Mouse (Mus musculus): ENCODE data around the gene Arl16. TPM values are rescaled to one million over a fixed set of nuclear protein-coding genes. Genes with fewer than 3 reads are reported as not detected.

Gene Arl16
- total and polyA plus RNA-seq, 2 experiments from 2014 or later = 25.1 to 48.3 TPM

- H3K27ac ChIP-seq (ENCODE audit: low read depth) = no peak overlapping the region
- no peaks in the 10 kb centered on the region for H3K27me3 ChIP-seq (ENCODE audit: control insufficient read depth, insufficient read depth, low read length)
- no peak for ATAC-seq (ENCODE audit: insufficient read depth, low read depth)
- no peaks in the 10 kb centered on the region for H3K9me3 ChIP-seq (replicated peaks; ENCODE audit: control insufficient read depth, low read length)
- peaks cover 83% of the 10 kb centered on the region for H3K36me3 ChIP-seq (replicated peaks; ENCODE audit: control insufficient read depth, insufficient read depth, low read length)
- no peaks in the 10 kb centered on the region for H3K4me1 ChIP-seq (ENCODE audit: control insufficient read depth, insufficient read depth)
- TF ChIP-seq EP300 (IDR thresholded peaks at IDR 0.05; ENCODE audit: low read depth) (no peak), CTCF (IDR thresholded peaks at IDR 0.05; ENCODE audit: low read depth) (no peak)
- 89% methylated on average over 1 of the region's 1 CpGs for WGBS
- H3K9ac ChIP-seq (replicated peaks; ENCODE audit: low read depth, low read length) = no peak overlapping the region
- no peak overlapping the region for H3K4me3 ChIP-seq (ENCODE audit: low read depth, low read length)
- DNase-seq (ENCODE audit: low spot score) = no peak
- H3K4me2 ChIP-seq (ENCODE audit: low read depth, low read length) = no peak overlapping the region
Measured at GRCm38 (mm10) chr11:120418592-120418991, 48.8 kb downstream of the Arl16 start.

DNA sequence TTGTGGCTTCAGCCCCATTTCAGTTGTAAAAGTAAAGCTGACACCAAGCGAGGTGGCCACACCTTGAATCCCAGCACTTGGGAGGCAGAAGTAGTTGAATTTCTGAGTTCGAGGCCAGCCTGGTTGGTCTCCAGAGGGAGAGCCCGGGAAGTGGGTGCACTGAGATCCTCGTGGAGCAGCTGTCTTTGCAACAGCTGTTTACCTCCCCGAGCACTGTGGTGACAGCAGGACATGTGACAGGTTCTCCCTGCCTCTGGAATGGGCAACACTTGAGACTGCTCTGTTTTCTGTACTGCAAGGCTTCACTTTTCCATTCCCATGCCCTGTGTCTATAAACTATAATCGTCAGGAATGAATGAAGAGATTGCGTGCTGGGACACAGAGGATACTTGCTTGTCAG, 49.6 kb downstream of the Arl16 start:
- 59% methylated on average over 7 of the region's 7 CpGs for WGBS
- H3K4me2 ChIP-seq (ENCODE audit: low read depth, low read length) = no peak overlapping the region
- TF ChIP-seq EP300 (IDR thresholded peaks at IDR 0.05; ENCODE audit: low read depth) = no peak
- TF ChIP-seq CTCF (IDR thresholded peaks at IDR 0.05; ENCODE audit: low read depth) = no peak

More for the DNA sequence above, 49.6 kb downstream of the Arl16 start:
- DNase-seq (ENCODE audit: low spot score) (no peak), ATAC-seq (ENCODE audit: insufficient read depth, low read depth) (no peak)
- H3K9ac ChIP-seq (replicated peaks; ENCODE audit: low read depth, low read length) = no peak overlapping the region
- H3K4me1 ChIP-seq (ENCODE audit: control insufficient read depth, insufficient read depth) = no peaks in the 10 kb centered on the region
- H3K9me3 ChIP-seq (replicated peaks; ENCODE audit: control insufficient read depth, low read length) = no peaks in the 10 kb centered on the region
- peaks cover 90% of the 10 kb centered on the region for H3K36me3 ChIP-seq (replicated peaks; ENCODE audit: control insufficient read depth, insufficient read depth, low read length)
- no peak overlapping the region for H3K27ac ChIP-seq (ENCODE audit: low read depth)
- no peaks in the 10 kb centered on the region for H3K27me3 ChIP-seq (ENCODE audit: control insufficient read depth, insufficient read depth, low read length)
- no peak overlapping the region for H3K4me3 ChIP-seq (ENCODE audit: low read depth, low read length)

Other genes starting within 250 kb of the Arl16 start
- 12.2 and 13.1 TPM in 2 replicates for gene Bahcc1, start 234.7 kb downstream of the Arl16 start, total RNA-seq (2014; rRNA removed; ENCODE audit: low replicate concordance)
- gene Bahcc1, start 234.7 kb downstream of the Arl16 start, polyA plus RNA-seq (2015; fragmentation: Nextera tagmentation; extraction: Ambion mirVana) = 2.8 and 3.5 TPM in 2 replicates
- 700 and 751 TPM in 2 replicates for gene Actg1, start 119.1 kb downstream of the Arl16 start, total RNA-seq (2014; rRNA removed; ENCODE audit: low replicate concordance)
- gene Actg1, start 119.1 kb downstream of the Arl16 start, polyA plus RNA-seq (2015; fragmentation: Nextera tagmentation; extraction: Ambion mirVana) = 639 and 714 TPM in 2 replicates
- gene Fscn2, start 106.1 kb downstream of the Arl16 start, total RNA-seq (2014; rRNA removed; ENCODE audit: low replicate concordance) = not detected in 2 replicates
- 0.65 and 0.68 TPM in 2 replicates for gene Fscn2, start 106.1 kb downstream of the Arl16 start, polyA plus RNA-seq (2015; fragmentation: Nextera tagmentation; extraction: Ambion mirVana)
- gene Faap100, start 88.8 kb downstream of the Arl16 start, total RNA-seq (2014; rRNA removed; ENCODE audit: low replicate concordance) = 46.7 and 70.5 TPM in 2 replicates
- gene Faap100, start 88.8 kb downstream of the Arl16 start, polyA plus RNA-seq (2015; fragmentation: Nextera tagmentation; extraction: Ambion mirVana) = 22.3 and 28.6 TPM in 2 replicates
- 59.0 and 66.0 TPM in 2 replicates for gene Nploc4, start 29.9 kb downstream of the Arl16 start, total RNA-seq (2014; rRNA removed; ENCODE audit: low replicate concordance)
- 17.6 and 20.5 TPM in 2 replicates for gene Nploc4, start 29.9 kb downstream of the Arl16 start, polyA plus RNA-seq (2015; fragmentation: Nextera tagmentation; extraction: Ambion mirVana)
- not detected in 2 replicates for gene Tspan10, start 25.0 kb downstream of the Arl16 start, total RNA-seq (2014; rRNA removed; ENCODE audit: low replicate concordance)
- gene Tspan10, start 25.0 kb downstream of the Arl16 start, polyA plus RNA-seq (2015; fragmentation: Nextera tagmentation; extraction: Ambion mirVana) = 0.08 TPM in 1 of 2 replicates, not detected in the other
- not detected in 2 replicates for gene Pde6g, start 14.1 kb downstream of the Arl16 start, total RNA-seq (2014; rRNA removed; ENCODE audit: low replicate concordance)
- 0.29 and 0.33 TPM in 2 replicates for gene Pde6g, start 14.1 kb downstream of the Arl16 start, polyA plus RNA-seq (2015; fragmentation: Nextera tagmentation; extraction: Ambion mirVana)
- gene Oxld1, start 9.5 kb downstream of the Arl16 start, total RNA-seq (2014; rRNA removed; ENCODE audit: low replicate concordance) = 69.2 and 85.3 TPM in 2 replicates
- 40.1 and 45.3 TPM in 2 replicates for gene Oxld1, start 9.5 kb downstream of the Arl16 start, polyA plus RNA-seq (2015; fragmentation: Nextera tagmentation; extraction: Ambion mirVana)
- 4.7 and 5.7 TPM in 2 replicates for gene Ccdc137, start 9.5 kb downstream of the Arl16 start, total RNA-seq (2014; rRNA removed; ENCODE audit: low replicate concordance)
- gene Ccdc137, start 9.5 kb downstream of the Arl16 start, polyA plus RNA-seq (2015; fragmentation: Nextera tagmentation; extraction: Ambion mirVana) = 11.2 and 12.6 TPM in 2 replicates
- 119 and 161 TPM in 2 replicates for gene Mrpl12, start 17.0 kb upstream of the Arl16 start, total RNA-seq (2014; rRNA removed; ENCODE audit: low replicate concordance)
- 308 and 315 TPM in 2 replicates for gene Mrpl12, start 17.0 kb upstream of the Arl16 start, polyA plus RNA-seq (2015; fragmentation: Nextera tagmentation; extraction: Ambion mirVana)
- 66.8 and 74.3 TPM in 2 replicates for gene Slc25a10, start 24.2 kb upstream of the Arl16 start, total RNA-seq (2014; rRNA removed; ENCODE audit: low replicate concordance)
- gene Slc25a10, start 24.2 kb upstream of the Arl16 start, polyA plus RNA-seq (2015; fragmentation: Nextera tagmentation; extraction: Ambion mirVana) = 30.3 and 33.8 TPM in 2 replicates
- gene Gcgr, start 63.1 kb upstream of the Arl16 start, total RNA-seq (2014; rRNA removed; ENCODE audit: low replicate concordance) = 0.23 and 1.9 TPM in 2 replicates
- 0.81 and 1.3 TPM in 2 replicates for gene Gcgr, start 63.1 kb upstream of the Arl16 start, polyA plus RNA-seq (2015; fragmentation: Nextera tagmentation; extraction: Ambion mirVana)
- 66.9 and 93.5 TPM in 2 replicates for gene Mcrip1, start 82.1 kb upstream of the Arl16 start, total RNA-seq (2014; rRNA removed; ENCODE audit: low replicate concordance)
- gene Mcrip1, start 82.1 kb upstream of the Arl16 start, polyA plus RNA-seq (2015; fragmentation: Nextera tagmentation; extraction: Ambion mirVana) = 136 and 138 TPM in 2 replicates
- gene Ppp1r27, start 83.5 kb upstream of the Arl16 start, total RNA-seq (2014; rRNA removed; ENCODE audit: low replicate concordance) = not detected in 2 replicates
- gene Ppp1r27, start 83.5 kb upstream of the Arl16 start, polyA plus RNA-seq (2015; fragmentation: Nextera tagmentation; extraction: Ambion mirVana) = 0.20 TPM in 1 of 2 replicates, not detected in the other
- gene P4hb, start 105.6 kb upstream of the Arl16 start, total RNA-seq (2014; rRNA removed; ENCODE audit: low replicate concordance) = 232 and 241 TPM in 2 replicates
- 261 and 268 TPM in 2 replicates for gene P4hb, start 105.6 kb upstream of the Arl16 start, polyA plus RNA-seq (2015; fragmentation: Nextera tagmentation; extraction: Ambion mirVana)
- gene Arhgdia, start 114.0 kb upstream of the Arl16 start, total RNA-seq (2014; rRNA removed; ENCODE audit: low replicate concordance) = 204 and 231 TPM in 2 replicates
- 239 and 245 TPM in 2 replicates for gene Arhgdia, start 114.0 kb upstream of the Arl16 start, polyA plus RNA-seq (2015; fragmentation: Nextera tagmentation; extraction: Ambion mirVana)
- gene Alyref, start 130.8 kb upstream of the Arl16 start, total RNA-seq (2014; rRNA removed; ENCODE audit: low replicate concordance) = 104 and 132 TPM in 2 replicates
- gene Alyref, start 130.8 kb upstream of the Arl16 start, polyA plus RNA-seq (2015; fragmentation: Nextera tagmentation; extraction: Ambion mirVana) = 147 and 155 TPM in 2 replicates
- gene Anapc11, start 130.8 kb upstream of the Arl16 start, total RNA-seq (2014; rRNA removed; ENCODE audit: low replicate concordance) = 41.1 and 43.4 TPM in 2 replicates
- gene Anapc11, start 130.8 kb upstream of the Arl16 start, polyA plus RNA-seq (2015; fragmentation: Nextera tagmentation; extraction: Ambion mirVana) = 163 and 185 TPM in 2 replicates
- gene Npb, start 140.9 kb upstream of the Arl16 start, total RNA-seq (2014; rRNA removed; ENCODE audit: low replicate concordance) = 25.1 TPM in 1 of 2 replicates, not detected in the other
- gene Npb, start 140.9 kb upstream of the Arl16 start, polyA plus RNA-seq (2015; fragmentation: Nextera tagmentation; extraction: Ambion mirVana) = 9.9 and 11.8 TPM in 2 replicates
- gene Pcyt2, start 150.3 kb upstream of the Arl16 start, total RNA-seq (2014; rRNA removed; ENCODE audit: low replicate concordance) = 57.5 and 76.7 TPM in 2 replicates
- 67.5 and 69.6 TPM in 2 replicates for gene Pcyt2, start 150.3 kb upstream of the Arl16 start, polyA plus RNA-seq (2015; fragmentation: Nextera tagmentation; extraction: Ambion mirVana)
- 12.4 and 63.2 TPM in 2 replicates for gene Sirt7, start 157.6 kb upstream of the Arl16 start, total RNA-seq (2014; rRNA removed; ENCODE audit: low replicate concordance)
- 14.1 and 15.2 TPM in 2 replicates for gene Sirt7, start 157.6 kb upstream of the Arl16 start, polyA plus RNA-seq (2015; fragmentation: Nextera tagmentation; extraction: Ambion mirVana)
- 34.1 and 37.7 TPM in 2 replicates for gene Mafg, start 166.0 kb upstream of the Arl16 start, total RNA-seq (2014; rRNA removed; ENCODE audit: low replicate concordance)
- 13.6 and 14.1 TPM in 2 replicates for gene Mafg, start 166.0 kb upstream of the Arl16 start, polyA plus RNA-seq (2015; fragmentation: Nextera tagmentation; extraction: Ambion mirVana)
- gene Pycr1, start 176.2 kb upstream of the Arl16 start, total RNA-seq (2014; rRNA removed; ENCODE audit: low replicate concordance) = 2.1 and 5.8 TPM in 2 replicates
- 6.3 and 6.5 TPM in 2 replicates for gene Pycr1, start 176.2 kb upstream of the Arl16 start, polyA plus RNA-seq (2015; fragmentation: Nextera tagmentation; extraction: Ambion mirVana)
- 27.8 and 29.3 TPM in 2 replicates for gene Myadml2, start 180.6 kb upstream of the Arl16 start, total RNA-seq (2014; rRNA removed; ENCODE audit: low replicate concordance)
- 32.7 and 33.5 TPM in 2 replicates for gene Myadml2, start 180.6 kb upstream of the Arl16 start, polyA plus RNA-seq (2015; fragmentation: Nextera tagmentation; extraction: Ambion mirVana)
- gene Notum, start 193.6 kb upstream of the Arl16 start, total RNA-seq (2014; rRNA removed; ENCODE audit: low replicate concordance) = 0.27 TPM in 1 of 2 replicates, not detected in the other
- gene Notum, start 193.6 kb upstream of the Arl16 start, polyA plus RNA-seq (2015; fragmentation: Nextera tagmentation; extraction: Ambion mirVana) = 0.08 and 0.16 TPM in 2 replicates
- 88.8 and 146 TPM in 2 replicates for gene Aspscr1, start 205.4 kb upstream of the Arl16 start, total RNA-seq (2014; rRNA removed; ENCODE audit: low replicate concordance)
- gene Aspscr1, start 205.4 kb upstream of the Arl16 start, polyA plus RNA-seq (2015; fragmentation: Nextera tagmentation; extraction: Ambion mirVana) = 86.3 and 87.9 TPM in 2 replicates
- gene Cenpx, start 246.1 kb upstream of the Arl16 start, total RNA-seq (2014; rRNA removed; ENCODE audit: low replicate concordance) = 68.7 and 115 TPM in 2 replicates
- 102 and 114 TPM in 2 replicates for gene Cenpx, start 246.1 kb upstream of the Arl16 start, polyA plus RNA-seq (2015; fragmentation: Nextera tagmentation; extraction: Ambion mirVana)
- gene Lrrc45, start 246.3 kb upstream of the Arl16 start, total RNA-seq (2014; rRNA removed; ENCODE audit: low replicate concordance) = 11.9 and 28.3 TPM in 2 replicates
- 12.4 and 14.2 TPM in 2 replicates for gene Lrrc45, start 246.3 kb upstream of the Arl16 start, polyA plus RNA-seq (2015; fragmentation: Nextera tagmentation; extraction: Ambion mirVana)

Data from heart, postnatal 0 days (tissue).